Mouse (Mus musculus): ENCODE data around the gene Rps15.

Rps15 gene

DNA sequence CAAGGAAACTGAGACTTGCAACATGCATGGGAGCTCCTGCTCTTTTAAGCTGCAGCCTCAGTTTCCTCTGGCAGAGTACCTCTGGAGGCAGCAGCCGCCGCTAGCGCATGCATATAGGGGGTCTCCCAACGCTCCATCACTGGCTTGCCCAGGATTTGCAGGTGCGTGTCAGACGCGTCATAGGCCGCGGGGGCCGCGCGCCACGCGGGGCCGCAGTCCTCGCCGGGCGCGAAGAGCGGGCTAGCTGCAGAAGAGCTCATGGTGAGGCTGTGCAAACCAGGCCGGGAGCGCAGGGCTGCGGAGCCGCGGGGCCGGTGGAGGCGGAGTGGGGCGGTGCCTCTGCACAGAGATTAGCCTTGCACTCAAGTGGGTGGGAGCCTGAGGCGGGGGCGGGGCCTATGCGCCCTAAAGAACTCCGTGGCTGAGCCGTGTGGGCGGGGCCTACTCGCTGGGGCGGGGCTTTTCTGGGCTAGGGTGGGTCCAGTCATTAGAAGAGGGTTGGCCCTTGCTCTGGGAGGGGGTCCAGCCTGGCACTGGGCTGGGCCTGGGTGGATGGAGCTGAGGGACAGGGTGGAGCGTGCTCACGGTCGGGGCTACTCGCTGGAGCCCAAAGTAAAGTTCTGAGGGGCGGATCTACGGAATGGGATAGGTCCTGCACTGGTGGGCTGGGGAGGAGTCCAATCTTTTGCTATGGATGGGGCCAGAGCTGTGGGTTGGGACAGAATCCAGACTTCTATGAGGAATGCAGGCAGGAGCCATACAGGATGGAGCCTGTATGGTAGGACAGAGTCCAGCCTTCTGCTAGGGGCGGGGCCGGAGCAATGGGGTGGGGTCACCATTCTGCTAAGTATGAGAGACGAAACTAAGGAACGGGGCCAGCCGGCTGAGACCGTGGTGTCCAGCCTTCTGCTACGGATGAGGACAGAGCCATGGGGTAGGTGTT, 31.3 kb upstream of the Rps15 start, which contains the start of the genes Gamt and Dazap1:
Gene Gamt, minus strand, starts transcription at position 371 of the 943 bp plus-strand sequence.
Gene Dazap1, plus strand, starts transcription at position 845 of the 943 bp plus-strand sequence.
- in situ Hi-C loops (cut with MboI, MseI), result no loop called here

DNA sequence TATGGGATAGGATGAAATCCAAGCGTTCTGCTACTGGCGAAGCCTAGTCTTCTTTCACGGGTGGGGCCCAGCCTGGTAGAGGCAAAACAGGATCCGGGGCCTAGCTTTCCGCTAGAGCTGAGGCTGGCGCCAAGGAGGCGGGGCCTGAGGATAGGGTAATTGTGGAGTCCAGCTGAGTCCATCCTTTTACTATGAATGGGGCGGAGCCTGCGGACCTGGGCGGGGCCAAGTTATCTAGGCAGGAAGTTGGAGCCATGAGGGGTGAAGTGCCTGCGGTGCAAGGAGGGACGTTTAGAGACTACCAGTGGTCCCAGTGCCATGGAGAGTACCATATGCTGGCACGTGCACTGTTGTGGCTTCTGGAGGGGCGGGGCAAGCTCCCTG, 30.7 kb upstream of the Rps15 start:
- in situ Hi-C loops (cut with MboI, MseI), result no loop called here

DNA sequence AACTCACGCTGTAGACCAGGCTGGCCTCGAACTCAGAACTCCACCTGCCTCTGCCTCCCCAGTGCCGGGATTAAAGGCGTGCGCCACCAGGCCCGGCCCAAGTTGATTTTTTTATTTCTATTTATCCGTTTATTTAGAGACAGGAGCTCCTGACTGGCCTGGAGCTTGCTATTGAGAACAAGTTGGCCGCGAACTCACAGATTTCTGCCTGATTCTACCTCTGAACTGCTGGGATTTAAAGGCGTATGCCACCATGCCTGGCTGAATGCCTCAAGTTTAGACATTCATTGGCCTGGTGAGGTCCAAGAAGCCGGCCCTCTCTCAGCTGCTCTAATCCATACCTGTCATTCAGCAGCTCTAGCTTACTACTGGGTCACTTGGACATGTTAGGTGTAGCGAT, 30.1 kb upstream of the Rps15 start:
- in situ Hi-C loops (cut with MboI, MseI), result no loop called here

DNA sequence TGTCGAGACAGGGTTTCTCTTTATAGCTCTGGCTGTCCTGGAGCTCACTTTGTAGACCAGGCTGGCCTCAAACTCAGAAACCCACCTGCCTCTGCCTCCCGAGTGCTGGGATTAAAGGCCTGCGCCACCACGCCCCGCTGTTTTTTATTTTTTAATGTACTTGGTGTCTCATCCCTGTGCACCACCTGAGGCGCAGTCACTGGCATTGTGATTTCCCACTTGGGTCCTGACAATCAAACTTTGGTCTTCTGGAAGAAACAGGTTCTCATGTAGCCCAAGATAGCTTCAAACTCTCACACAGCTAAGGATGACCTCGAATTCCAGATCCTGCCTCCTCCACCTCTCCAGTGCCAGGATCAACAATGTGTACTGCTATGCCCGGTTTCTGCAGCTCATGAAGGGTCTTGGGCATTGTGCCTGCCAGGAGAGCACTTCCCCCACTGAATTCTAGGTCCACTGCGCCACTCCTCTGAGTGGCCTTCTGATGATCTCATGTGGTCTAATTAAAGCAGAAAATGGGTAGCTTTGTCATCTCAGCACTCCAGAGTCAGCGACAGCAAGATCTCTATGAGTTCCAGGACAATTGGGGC, 29.4 kb upstream of the Rps15 start:
- in situ Hi-C loops (cut with MboI, MseI), result no loop called here

GRCm38 (mm10) chr10:80264341-80265148, 27.7 kb upstream of the Rps15 start:
- in situ Hi-C loops (cut with MboI, MseI), result no loop called here

DNA sequence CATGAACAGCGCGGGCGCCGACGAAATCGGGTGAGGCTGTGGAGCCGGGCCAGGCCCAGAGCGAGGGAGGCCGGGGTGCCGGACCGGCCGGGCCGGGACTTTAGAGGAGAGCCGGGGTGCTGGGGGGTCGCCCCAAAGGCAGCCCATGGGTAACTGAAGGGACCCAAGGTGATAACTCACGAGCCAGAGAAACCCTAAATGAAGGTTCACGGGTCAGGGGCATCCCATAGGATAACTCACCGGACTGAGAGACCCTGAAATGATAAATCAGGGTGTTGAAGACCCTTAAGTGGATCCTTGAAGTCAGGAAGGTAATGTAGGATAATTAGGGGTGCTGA, 27.1 kb upstream of the Rps15 start:
- in situ Hi-C loops (cut with MboI, MseI), result no loop called here

DNA sequence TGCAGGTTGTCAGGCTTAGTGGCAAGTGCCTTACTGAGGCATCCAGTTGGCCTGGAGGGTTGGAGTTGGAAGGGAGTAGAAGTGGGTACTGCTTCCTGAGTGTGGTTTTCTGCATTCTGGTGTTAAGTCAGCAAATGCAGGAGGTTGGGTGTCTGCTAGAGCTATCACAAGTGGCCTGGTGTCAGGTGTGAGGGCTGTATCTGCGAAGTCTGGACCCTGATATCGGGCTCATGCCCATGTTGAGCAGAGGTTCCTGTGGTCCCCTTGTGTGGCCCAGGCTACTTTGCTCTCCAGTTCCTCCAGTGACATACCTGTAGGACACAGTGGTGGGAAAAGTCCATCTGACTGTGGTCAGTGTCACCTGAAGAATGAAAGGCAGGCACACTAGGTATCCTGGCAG, 22.2 kb upstream of the Rps15 start:
- in situ Hi-C loops (cut with MboI, MseI), result no loop called here

DNA sequence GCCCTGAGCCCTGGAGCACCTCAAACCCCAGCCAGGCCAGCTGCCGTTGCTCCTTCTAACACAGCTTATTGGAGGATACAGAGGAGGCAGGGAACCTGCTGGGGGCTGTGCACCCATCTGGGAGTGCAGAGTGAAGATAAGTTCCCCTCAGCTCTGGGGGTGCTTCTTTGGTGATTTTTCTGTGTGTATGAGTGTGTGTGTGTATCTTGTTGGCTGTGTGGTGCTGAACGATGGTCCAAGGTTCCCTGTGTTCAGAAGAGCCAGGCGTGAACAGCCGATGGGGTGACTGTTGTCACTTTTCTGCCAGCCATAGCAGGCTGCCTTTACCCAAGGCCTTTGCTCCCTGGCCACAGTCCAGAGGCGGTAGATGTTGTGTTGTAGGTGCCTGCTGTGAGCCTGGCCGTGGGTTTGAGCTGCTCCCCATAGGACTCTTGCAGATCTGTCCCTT, 21.5 kb upstream of the Rps15 start:
- in situ Hi-C loops (cut with MboI, MseI), result no loop called here

- in situ Hi-C loops (cut with MboI, MseI), result no loop called here
Observed at GRCm38 (mm10) chr10:80271186-80271843, 20.9 kb upstream of the Rps15 start.

DNA sequence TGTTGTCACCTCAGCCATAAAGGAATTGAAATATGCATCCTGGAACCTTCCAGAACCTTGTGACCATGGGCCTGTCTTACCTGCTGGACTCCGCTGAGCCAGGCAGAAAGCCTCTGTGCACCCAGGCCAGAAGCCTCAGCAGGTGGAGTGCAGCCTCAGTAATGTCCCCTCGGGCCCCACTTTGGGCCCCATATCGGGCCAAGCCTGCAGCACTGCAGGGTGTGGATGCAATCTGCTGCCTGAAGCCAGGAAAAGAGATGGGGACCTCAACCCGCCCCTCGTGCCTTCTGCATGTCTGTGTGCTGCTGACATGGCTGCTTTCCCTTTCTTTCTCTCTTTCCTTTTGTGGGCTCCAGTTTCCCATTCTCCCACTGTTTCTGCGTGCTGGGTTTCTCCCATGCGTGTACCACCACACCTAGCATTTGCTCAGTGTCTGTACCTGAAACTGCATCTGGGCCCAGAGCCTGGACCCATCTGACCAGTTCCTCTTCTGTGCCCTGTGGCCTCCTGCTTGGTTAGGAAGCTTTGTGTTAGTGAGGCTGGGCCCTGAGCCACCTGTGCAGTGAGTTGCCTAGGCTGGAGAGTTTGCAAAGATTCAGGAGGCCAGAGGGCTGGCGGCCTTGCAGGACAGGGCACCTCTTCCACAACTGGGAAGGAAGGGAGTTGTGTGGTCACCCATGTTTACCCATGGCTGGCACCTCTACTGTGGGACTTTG, 20.2 kb upstream of the Rps15 start:
- in situ Hi-C loops (cut with MboI, MseI), result no loop called here

DNA sequence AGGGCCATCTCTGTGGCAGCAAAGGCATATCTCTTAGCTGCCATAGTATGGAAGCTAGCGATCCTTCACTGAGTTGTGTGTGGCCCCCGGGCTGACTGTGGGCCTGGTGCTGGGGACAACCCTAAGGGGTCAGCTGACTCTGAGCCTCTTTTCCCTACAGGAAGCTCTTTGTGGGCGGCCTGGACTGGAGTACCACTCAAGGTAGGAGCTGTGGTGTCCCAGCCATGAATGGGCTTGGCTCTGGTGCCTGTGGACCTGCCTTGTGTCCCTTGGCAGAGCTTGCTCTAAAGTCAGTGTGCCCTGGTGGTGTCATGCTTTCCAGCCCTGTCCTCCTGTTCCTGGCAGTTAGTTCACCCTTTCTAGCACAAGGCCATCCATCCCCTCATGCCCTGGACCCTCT, 18.4 kb upstream of the Rps15 start:
- in situ Hi-C loops (cut with MboI, MseI), result no loop called here

GRCm38 (mm10) chr10:80276238-80276637, 16.0 kb upstream of the Rps15 start:
- in situ Hi-C loops (cut with MboI, MseI), result no loop called here

GRCm38 (mm10) chr10:80278390-80278789, 13.9 kb upstream of the Rps15 start:
- in situ Hi-C loops (cut with MboI, MseI), result no loop called here

DNA sequence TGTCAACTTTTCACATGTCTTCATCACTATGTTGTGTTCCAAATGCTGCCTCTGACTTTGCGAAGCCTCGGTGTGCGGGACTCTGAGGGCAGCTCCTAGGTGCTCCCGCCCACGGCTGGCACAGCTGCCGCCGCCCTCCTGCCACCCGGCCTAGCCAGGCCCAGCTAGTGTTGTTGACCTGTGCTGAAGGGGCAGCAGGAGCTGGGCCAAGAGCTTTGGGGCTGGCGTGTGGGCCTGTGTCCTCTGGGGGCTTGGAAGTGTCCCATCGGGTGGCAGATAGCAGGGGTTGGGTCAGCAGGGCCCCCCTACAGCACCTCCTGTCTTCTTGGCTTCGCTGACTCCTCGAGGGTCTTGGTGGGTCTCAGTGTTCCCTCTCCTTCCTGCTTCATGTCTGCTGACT, 13.0 kb upstream of the Rps15 start:
- in situ Hi-C loops (cut with MboI, MseI), result no loop called here

DNA sequence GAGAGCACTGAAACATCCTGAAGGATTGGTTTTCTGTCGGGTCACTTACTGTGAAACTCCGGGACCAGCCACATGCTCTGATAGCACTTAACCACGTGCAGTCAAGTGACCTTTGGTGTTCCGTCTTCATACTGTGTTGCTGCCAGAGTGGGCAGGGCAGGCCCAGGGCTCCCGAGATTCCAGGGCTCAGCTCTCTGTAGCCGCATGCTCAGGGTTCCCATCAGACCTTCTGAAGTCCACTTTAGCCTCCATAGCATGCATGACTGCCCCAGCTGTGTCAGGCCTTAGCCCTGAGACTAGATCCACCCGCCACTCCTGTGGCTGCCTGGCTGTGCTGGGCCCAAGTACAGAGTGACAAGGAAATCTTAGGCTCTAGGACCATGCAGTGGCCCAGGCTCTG, 10.9 kb upstream of the Rps15 start:
- in situ Hi-C loops (cut with MboI, MseI), result no loop called here

DNA sequence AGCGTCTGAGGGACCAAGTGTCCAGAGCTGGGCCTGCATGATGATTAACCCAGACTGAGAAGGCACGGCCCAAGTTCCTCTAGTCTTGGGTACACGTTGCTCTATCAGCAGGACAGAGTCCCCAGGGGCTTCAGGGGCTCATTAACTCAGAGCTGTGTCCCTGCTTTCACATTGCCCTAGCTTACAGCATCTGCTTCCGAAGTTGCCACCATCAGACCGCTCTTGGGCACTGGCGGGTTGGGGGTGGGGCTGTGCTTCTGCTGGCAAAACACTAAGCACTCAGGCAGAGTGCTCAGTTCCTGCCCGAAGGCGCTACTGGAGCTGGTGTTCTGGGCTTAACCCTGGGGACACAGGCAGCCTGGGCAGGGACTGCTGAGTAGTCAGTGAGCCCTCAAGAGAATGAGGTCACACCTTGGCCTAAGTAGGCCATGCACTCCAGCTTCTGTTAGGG, 10.3 kb upstream of the Rps15 start:
- in situ Hi-C loops (cut with MboI, MseI), result no loop called here

- in situ Hi-C loops (cut with MboI, MseI), result no loop called here
Observed at GRCm38 (mm10) chr10:80282481-80283441, 9.5 kb upstream of the Rps15 start.

DNA sequence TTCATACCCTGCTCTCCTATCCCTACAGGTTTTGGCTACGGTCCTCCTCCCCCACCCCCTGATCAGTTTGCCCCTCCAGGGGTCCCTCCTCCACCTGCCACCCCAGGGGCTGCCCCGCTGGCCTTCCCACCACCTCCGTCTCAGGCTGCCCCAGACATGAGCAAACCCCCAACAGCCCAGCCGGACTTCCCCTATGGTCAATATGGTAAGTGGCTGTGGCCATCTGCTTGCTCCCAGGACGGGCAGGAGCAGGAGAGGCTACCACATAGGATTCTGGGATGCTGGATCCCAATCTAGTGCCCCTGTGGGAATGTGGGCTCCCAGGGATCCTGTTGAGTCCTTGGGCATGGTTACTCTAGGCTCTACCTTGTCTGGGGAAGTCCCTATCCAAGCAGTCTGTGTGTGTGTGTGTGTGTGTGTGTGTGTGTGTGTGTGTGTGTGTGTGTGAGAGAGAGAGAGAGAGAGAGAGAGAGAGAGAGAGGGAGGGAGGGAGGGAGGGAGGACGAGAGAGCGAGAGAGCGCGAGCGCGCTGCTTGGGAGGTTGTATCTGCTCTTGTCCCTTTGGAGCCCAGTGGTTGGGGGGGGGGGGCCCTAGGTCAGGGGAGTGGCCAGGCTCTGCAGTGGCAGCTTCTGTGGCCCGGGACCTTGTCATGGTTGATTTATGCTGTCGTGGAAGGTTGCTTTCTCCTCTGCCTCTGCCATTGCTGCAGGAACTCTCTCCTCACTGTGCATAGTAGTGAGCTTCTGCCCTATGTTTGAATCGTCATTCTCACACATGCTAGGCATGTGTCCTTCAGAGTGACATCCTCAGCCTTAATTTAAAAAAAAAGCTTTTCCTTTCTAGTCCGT, 6.8 kb upstream of the Rps15 start:
- in situ Hi-C loops (cut with MboI, MseI), result no loop called here

- in situ Hi-C loops (cut with MboI, MseI), result no loop called here
Observed at GRCm38 (mm10) chr10:80288097-80288496, 4.2 kb upstream of the Rps15 start.
